Mouse (Mus musculus) gastrocnemius, postnatal 36 days (tissue): ENCODE measurements around the gene Plch2. TPM values are rescaled to one million over a fixed set of nuclear protein-coding genes. Genes with fewer than 3 reads are reported as not detected.

Source experiments
- DNase-seq, 2 experiments: peaks; one replicate each; pipeline ENCODE4 v3.0.0; 2022
- intact Hi-C: fragments of 180-260 bp; cut with DNase I; formaldehyde crosslinking; loops from one replicate; pipeline ENCODE4 v1.15.1; 2025
- total RNA-seq, 2 experiments: library from RNA; stranded (reverse); gene quantifications; 2 replicates each; pipeline ENCODE4 v1.2.3; 2021

Gene Plch2
- total RNA-seq, 2 experiments from 2014 or later: 0.26 to 0.47 TPM

GRCm38 (mm10) chr4:154963190-154963836 lies 93.3 kb downstream of the Plch2 start:
- intact Hi-C loops: loop anchor here (2.0 kb wide), 1 partner anchor 19 kb away; no protein-coding TSS in a partner anchor
- DNase-seq: no peak

GRCm38 (mm10) chr4:154962683-154963082 lies 93.9 kb downstream of the Plch2 start:
- DNase-seq: no peak
- intact Hi-C loops: loop anchor here (2.0 kb wide), 1 partner anchor 18 kb away; no protein-coding TSS in a partner anchor

GRCm38 (mm10) chr4:154961911-154962310 lies 94.7 kb downstream of the Plch2 start:
- no peak for DNase-seq
- intact Hi-C loops: loop anchor here (2.0 kb wide), 1 partner anchor 17 kb away; no protein-coding TSS in a partner anchor

- no peak for DNase-seq
- intact Hi-C loops: no loop called here
These were observed 95.3 kb downstream of the Plch2 start for GRCm38 (mm10) chr4:154961226-154961738.

GRCm38 (mm10) chr4:154960690-154961225 lies 95.8 kb downstream of the Plch2 start, which contains the start of gene Hes5:
Gene Hes5, plus strand, starts transcription at chr4:154960923.
- DNase-seq: no peak
- intact Hi-C loops: no loop called here

GRCm38 (mm10) chr4:154960021-154960689 lies 96.4 kb downstream of the Plch2 start:
- DNase-seq: no peak
- intact Hi-C loops: no loop called here

GRCm38 (mm10) chr4:154958621-154959020 lies 98.0 kb downstream of the Plch2 start:
- no peak for DNase-seq
- intact Hi-C loops: no loop called here

- no peak for DNase-seq
- intact Hi-C loops: no loop called here
These were observed 98.4 kb downstream of the Plch2 start for GRCm38 (mm10) chr4:154958171-154958570.

- DNase-seq: no peak
- intact Hi-C loops: no loop called here
These were observed 99.1 kb downstream of the Plch2 start for GRCm38 (mm10) chr4:154957289-154957993.

- intact Hi-C loops: no loop called here
These were observed 100.0 kb downstream of the Plch2 start for GRCm38 (mm10) chr4:154956604-154957003.

GRCm38 (mm10) chr4:154952461-154953241 lies 103.9 kb downstream of the Plch2 start:
- DNase-seq: no peak
- intact Hi-C loops: loop anchor here (5.0 kb wide), 1 partner anchor 40 kb away; no protein-coding TSS in a partner anchor

More at GRCm38 (mm10) chr4:154956604-154957003, 100.0 kb downstream of the Plch2 start:
- no peak for DNase-seq

GRCm38 (mm10) chr4:154949589-154949982 lies 107.0 kb downstream of the Plch2 start:
- intact Hi-C loops: loop anchor here (5.0 kb wide), 1 partner anchor 118 kb away; the partner anchor contains the start of gene Pex10
- DNase-seq: no peak

GRCm38 (mm10) chr4:154948940-154949588 lies 107.5 kb downstream of the Plch2 start:
- intact Hi-C loops: loop anchor here (5.0 kb wide), 1 partner anchor 118 kb away; the partner anchor contains the start of gene Pex10

GRCm38 (mm10) chr4:154948066-154948939 lies 108.3 kb downstream of the Plch2 start:
- DNase-seq: no peak
- intact Hi-C loops: loop anchor here (5.0 kb wide), 1 partner anchor 119 kb away; the partner anchor contains the start of gene Pex10

More at GRCm38 (mm10) chr4:154948940-154949588, 107.5 kb downstream of the Plch2 start:
- DNase-seq: no peak

GRCm38 (mm10) chr4:154946319-154946718 lies 110.3 kb downstream of the Plch2 start:
- DNase-seq: peak in 1 of 2 experiments; percentile 55
- intact Hi-C loops: loop anchor here (5.0 kb wide), 1 partner anchor 121 kb away; the partner anchor contains the start of gene Pex10

GRCm38 (mm10) chr4:154944121-154944590 lies 112.4 kb downstream of the Plch2 start:
- peak in 1 of 2 experiments; percentile 76 for DNase-seq
- intact Hi-C loops: loop anchor here (1.0 to 5.0 kb wide), 4 partner anchors 19 to 77 kb away; partner anchors contain the start of gene Mmel1

GRCm38 (mm10) chr4:154943323-154944039 lies 113.1 kb downstream of the Plch2 start:
- no peak for DNase-seq
- intact Hi-C loops: loop anchor here (1.0 to 5.0 kb wide), 4 partner anchors 19 to 76 kb away; partner anchors contain the start of gene Mmel1
